Mouse (Mus musculus) CD4-positive helper T cell, adult 2 months (primary cell): Measurements from ENCODE around the gene Cars.
"Not testable (repeated sequence)": the region's sequence is repeated elsewhere in the genome, so short reads cannot be mapped to it uniquely, and the experiment has no call there.

ENCODE experiments used
- DNase-seq: peaks from one replicate; pipeline ENCODE4 v3.0.0-alpha.2; 2012; ENCODE audit warnings: low read depth, missing footprints, low spot score

Cars gene

DNA sequence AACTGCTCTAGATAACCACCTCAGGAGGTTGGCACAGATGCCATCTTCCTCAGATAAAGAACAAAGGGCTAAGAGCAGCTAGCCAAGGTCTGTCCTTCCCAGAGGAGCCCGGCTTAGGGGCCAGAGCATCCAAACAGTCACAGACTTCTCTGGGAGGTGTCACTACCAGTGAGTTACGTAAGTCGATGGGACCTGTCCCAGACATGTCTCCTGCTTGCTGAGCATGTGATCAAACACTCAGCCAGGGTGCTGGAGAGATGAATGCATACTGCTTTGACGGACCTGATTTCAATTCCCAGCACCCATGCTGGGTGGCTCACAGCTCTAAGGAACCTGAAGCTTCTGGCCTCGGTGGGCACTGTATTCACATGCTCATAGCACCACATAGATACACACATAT lies 12.3 kb downstream of the Cars start:
- no peak for DNase-seq

GRCm38 (mm10) chr7:143583956-143584355 lies 15.9 kb downstream of the Cars start:
- DNase-seq = peak; percentile 78

DNA sequence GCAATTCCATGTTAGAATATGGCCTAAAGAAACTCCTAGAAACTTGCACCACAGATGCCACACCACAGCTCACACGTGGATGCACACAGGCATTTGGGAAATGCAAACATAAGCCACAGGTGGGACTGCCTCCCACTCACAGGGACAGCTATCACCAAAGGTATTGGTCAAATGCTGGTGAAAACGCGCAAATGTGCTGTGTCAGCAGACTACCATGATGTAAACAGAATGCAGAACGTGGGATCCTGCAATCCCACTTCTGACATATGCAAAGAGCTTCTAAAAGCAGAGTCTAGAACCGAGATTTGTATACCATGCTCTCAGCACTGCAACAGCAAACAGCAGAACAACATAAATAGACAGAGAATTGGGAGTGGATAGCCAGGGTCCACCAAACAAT lies 16.9 kb downstream of the Cars start:
- no peak for DNase-seq

- DNase-seq = no peak
Observed at GRCm38 (mm10) chr7:143575751-143576150, 24.1 kb downstream of the Cars start.

- no peak for DNase-seq
Observed at GRCm38 (mm10) chr7:143565648-143566039, 34.2 kb downstream of the Cars start.

DNA sequence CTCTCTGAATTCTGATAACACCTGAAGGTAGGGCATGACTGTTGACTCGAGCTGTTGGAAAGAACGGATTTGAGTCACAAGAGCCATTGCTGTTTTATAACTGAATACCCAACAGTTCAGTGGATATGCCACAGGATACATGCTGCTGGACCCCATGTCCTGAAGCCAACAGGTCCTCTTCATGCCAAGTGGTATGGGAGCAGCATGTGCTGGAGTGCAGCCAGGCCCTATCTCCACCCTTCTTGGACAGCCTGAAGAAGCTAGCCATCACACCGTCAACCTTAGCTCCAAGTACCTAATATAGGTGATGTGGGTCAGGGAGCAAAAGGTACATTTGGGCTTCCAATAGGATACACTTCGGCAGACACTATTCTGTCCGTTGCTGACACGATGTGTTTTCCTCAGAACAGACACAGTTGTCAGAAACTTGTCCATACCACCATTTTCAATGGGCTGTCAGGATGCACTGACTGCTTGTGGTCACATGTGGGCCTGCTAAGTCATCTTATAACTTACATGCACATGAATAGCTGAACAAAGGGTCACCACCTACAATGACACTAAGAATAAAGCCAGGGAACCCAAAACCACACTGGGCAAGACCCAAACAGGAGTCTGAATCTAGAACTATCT lies 34.8 kb downstream of the Cars start:
- no peak for DNase-seq

DNA sequence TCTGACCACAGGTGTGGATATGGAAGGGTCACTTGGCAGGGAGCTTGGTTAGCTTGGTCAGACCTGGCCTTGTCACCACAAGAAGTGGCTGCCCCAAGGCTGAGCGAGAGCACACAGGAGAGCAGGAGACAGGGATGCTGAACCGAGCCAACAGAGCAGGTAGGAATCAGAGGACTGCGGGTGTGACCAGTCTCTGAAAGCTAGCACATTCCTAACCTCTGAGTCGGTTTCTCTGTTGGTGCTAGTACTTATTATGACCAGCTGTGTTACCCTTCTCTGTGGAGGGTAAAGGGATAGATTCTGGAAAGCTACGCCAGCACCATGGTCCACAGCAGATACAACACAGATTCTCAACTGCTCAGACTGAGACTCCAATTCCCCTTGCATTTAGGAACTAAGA lies 36.1 kb downstream of the Cars start:
- DNase-seq = no peak

DNA sequence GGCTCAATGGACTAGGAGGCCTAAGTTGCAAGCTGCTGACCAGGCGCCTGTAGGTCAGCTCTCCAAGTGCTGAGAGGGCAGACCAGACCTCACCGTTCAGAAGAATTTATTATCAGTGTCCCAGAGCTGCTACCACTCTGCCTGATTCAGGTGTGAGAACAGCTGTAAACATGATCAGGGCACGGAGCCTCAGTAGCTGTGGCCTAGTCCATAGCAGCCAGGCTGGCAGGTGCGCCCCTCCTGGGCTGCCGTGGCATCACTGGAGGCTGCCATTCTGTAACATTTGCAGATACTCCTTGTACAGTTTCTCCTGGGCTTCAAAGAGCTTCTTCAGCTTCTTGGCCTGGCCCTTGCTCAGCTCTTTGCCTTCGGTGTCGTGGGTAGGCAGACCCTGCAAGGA lies 42.3 kb downstream of the Cars start:
- DNase-seq = no peak

- DNase-seq = no peak
Observed at GRCm38 (mm10) chr7:143556964-143557610, 42.8 kb downstream of the Cars start.

GRCm38 (mm10) chr7:143549588-143550220 lies 50.2 kb downstream of the Cars start:
- no peak for DNase-seq

DNA sequence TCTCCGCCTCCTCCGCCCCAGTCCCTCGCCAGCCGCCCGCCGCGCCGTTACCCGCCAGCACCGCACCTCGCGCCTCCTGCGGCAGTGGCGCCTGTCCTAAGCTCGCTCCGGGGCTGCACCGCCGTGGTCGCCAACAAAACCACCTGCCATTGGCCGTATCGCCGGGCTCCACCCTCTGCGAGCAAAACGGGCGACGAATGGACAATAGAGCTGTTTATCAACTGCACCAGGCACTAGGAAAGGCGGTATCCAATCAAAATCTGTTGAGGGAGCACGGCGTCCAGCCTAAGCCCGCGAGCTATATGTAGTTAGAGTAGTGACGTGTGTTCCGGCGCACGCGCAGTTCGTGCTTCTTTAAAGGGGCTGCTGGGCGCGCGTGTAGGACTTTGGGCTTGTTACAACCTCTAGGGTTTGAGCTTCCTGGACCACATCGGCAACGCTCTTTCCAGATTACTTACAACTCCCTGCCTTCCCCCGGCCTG lies 50.9 kb downstream of the Cars start, which contains the start of gene Nap1l4:
TSS of gene Nap1l4 (minus strand) at position 131 of the 482 bp plus-strand sequence.
- DNase-seq = peak; percentile 99

- DNase-seq = peak; percentile 89
Observed at GRCm38 (mm10) chr7:143548231-143548961, 51.5 kb downstream of the Cars start.

DNA sequence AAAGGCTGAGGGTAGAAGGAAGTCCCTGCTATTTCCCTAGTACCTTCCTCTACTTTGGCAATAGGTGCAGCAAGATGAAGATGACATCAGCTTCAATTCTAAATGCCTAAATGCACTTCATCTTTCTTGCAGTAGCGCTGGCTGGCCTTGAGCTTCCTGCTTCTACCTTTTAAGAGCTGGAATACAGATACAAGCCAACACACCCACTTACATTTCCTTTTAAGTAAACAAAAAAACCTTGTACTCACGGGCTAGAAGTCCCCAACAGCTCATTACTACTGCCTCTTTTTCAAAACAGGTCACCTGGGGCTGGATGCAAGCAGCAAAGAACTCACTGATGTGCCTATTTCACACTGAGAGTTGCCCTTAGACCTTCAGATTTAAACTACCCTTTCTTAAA lies 53.3 kb downstream of the Cars start:
- peak; percentile 57 for DNase-seq

- peak; percentile 56 for DNase-seq
Observed at GRCm38 (mm10) chr7:143544368-143544767, 55.5 kb downstream of the Cars start.

DNA sequence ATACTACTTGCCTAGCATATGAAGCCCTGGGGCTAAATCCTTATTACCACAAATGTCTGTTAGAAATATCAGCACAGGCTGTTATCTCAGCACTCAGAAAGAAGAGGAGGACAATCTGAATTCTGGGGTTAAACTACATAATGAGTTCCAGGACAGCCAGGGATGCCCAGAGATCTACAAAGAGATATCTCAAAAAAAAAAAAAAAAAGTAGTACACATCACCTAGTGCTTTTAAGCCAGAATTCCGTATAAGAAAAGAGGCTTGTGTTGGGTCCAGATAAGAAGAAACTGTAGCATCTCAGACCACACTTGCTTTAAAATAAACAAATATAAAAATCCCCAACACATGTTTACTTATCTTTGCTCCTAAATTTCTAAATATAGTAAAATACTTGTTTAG lies 61.2 kb downstream of the Cars start:
- no peak for DNase-seq

GRCm38 (mm10) chr7:143538229-143538628 lies 61.7 kb downstream of the Cars start:
- not testable (repeated sequence) for DNase-seq

- DNase-seq = no peak
Observed at GRCm38 (mm10) chr7:143536251-143536650, 63.6 kb downstream of the Cars start.

GRCm38 (mm10) chr7:143533284-143533683 lies 66.6 kb downstream of the Cars start:
- DNase-seq = no peak

GRCm38 (mm10) chr7:143532410-143532809 lies 67.5 kb downstream of the Cars start:
- DNase-seq = no peak

GRCm38 (mm10) chr7:143519333-143519732 lies 80.6 kb downstream of the Cars start:
- no peak for DNase-seq

- DNase-seq = no peak
Observed at GRCm38 (mm10) chr7:143514416-143514768, 85.5 kb downstream of the Cars start.

DNA sequence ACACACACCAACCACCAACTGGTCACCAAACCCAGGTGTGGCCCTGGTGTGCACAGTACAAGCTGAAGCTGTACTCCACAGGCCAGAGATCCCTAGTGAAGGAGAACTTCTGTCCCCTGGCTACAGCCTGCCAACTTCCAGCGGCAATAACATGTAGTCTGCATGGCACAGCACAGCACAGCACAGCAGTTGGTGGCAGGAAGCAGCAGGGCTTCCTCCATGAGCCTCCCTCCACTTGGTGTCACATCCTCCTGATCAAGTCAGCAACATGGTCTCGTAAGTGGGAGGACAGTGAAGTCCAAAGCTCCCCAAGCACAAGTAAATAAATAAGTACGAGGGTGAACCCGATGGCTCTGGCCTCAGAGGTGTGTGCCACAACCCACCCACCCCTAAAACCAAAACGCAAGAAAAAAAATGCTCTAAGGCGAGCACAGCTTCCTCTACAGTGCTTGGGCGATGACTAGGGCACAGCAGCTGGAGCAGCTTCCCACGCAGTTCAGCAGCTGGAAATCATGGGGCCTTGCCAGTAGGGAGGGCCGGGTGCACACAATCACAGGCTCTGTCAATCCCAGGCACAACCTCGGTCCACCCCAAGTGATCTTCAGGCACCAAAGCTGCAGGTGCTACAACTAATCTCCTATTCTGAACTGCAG lies 86.0 kb downstream of the Cars start:
- DNase-seq = no peak
